Mouse (Mus musculus): ENCODE results near the gene Aspscr1. TPM values are rescaled to one million over a fixed set of nuclear protein-coding genes. Genes with fewer than 3 reads are reported as not detected.

Gene Aspscr1
- polyA plus RNA-seq, 1 experiment from 2014 or later: 129 TPM

DNA sequence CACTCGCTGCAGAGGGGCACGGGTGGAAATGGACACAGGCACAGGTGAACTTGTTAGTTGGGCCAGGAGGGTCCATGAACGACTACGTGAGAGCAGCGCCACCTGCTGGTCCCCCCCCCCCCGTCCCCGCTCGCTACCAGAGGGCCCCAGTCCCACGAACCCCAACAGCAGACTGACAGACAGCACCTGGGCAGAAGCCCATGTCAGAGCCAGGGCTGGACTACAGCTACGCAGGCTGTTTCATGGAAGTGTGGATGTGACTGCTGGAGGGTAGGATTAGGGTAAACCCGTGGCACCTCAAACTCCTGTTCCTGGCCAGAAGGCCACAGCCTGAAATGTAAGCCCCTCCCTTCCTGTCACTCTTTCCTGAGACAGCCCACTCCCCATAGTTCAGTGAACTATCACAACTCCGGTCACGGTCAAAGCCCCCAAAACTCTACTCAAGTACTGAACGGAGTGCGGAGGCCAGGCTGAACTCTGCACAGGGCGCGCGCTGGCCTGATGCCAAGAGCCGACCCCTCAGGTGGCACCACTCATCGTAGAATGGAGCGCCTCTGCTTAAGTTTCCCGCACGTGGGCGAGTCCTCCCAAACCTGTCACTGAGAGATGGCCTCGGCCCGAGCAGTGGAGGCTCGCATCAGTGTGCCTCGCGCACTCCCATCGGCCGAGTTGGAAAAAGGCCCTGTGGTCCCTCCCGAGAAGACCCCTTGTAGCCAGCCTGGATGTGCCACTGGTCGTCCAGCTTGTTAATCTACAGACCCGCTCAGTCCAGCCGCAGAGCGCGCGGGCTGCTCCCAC, 40.2 kb downstream of the Aspscr1 start:
- Histone ChIP-seq H3K9me3 (replicated peaks; ENCODE audit: control insufficient read depth, low read length) (no peaks in the 10 kb centered on the region), H3K4me2 (ENCODE audit: low read length) (peak overlapping the region; percentile 94), H3K36me3 (ENCODE audit: control insufficient read depth, insufficient read depth, low read length) (peaks cover 43% of the 10 kb centered on the region), H3K4me1 (ENCODE audit: control insufficient read depth, insufficient read depth, low read length) (peaks cover 9% of the 10 kb centered on the region), H3K4me3 (ENCODE audit: low read depth, low read length) (peak overlapping the region; percentile 50), H3K27me3 (replicated peaks; ENCODE audit: control insufficient read depth, insufficient read depth, low read length) (no peaks in the 10 kb centered on the region), H3K9ac (ENCODE audit: low read length) (peak overlapping the region; percentile 70), H3K27ac (ENCODE audit: low read depth, low read length) (peak overlapping the region; percentile 63)
- peak; percentile 55 for DNase-seq (ENCODE audit: low spot score)
- peak; percentile 1 for ATAC-seq
- WGBS: under 1% methylated on average over 38 of the region's 38 CpGs

DNA sequence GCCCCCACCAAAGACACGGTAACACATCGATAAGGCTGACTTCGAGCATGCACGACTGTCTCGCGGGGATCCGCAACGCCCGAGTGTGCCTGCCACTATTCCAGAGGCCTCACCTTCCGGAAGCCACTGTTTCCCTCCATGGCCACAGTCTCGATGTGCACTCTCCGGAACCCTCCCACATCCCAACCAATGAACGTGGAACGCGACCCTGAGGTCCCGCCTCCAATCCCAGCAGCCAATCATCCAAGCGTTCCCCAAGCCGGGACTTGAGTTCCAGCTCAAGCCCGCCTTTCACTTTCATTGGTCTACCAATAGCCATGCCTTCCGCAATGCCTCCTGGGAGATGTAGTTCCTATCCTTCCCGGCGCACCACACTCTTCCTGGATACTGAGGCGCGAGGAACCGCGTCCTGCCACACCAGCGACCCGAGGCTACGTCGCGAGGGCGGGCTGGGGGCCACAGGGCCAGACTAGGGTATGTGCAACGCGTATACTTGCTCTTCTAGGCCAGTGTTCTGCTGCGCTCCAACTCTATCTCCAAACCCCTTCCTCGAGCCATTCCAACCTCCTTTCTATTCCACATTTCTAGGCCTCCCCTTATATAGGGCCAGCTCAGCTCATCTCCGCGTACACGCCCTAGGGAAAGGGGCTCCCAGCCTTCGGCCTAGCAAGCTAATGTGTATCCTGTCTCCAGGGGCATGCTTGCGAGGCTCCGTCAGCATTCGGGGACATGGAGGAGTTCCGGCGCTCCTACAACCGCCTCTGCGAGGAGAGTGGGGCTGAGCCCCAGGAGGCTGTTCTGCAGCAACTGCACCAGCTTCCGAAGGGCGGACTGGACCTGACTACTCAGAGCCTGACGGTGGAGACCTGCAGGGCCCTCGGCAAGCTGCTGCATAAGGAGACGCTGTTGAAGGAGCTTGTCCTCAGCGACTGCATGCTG, 41.1 kb downstream of the Aspscr1 start, which contains the start of the genes Cenpx and Lrrc45:
Gene Cenpx, minus strand, starts transcription at position 159 of the 939 bp plus-strand sequence.
Gene Lrrc45, plus strand, starts transcription at position 346 of the 939 bp plus-strand sequence.
- Histone ChIP-seq H3K27me3 (replicated peaks; ENCODE audit: control insufficient read depth, insufficient read depth, low read length) (no peaks in the 10 kb centered on the region), H3K9me3 (replicated peaks; ENCODE audit: control insufficient read depth, low read length) (no peaks in the 10 kb centered on the region), H3K4me2 (ENCODE audit: low read length) (peak within 1 kb of the TSS; percentile 94), H3K27ac (ENCODE audit: low read depth, low read length) (peak within 1 kb of the TSS; percentile 63), H3K4me3 (ENCODE audit: low read depth, low read length) (peak within 1 kb of the TSS; percentile 50), H3K4me1 (ENCODE audit: control insufficient read depth, insufficient read depth, low read length) (peaks cover 9% of the 10 kb centered on the region), H3K36me3 (ENCODE audit: control insufficient read depth, insufficient read depth, low read length) (peaks cover 51% of the 10 kb centered on the region), H3K9ac (ENCODE audit: low read length) (peak within 1 kb of the TSS; percentile 75)
- DNase-seq (ENCODE audit: low spot score) (peak; percentile 100), ATAC-seq (peak; percentile 98)
- 4% methylated on average over 53 of the region's 53 CpGs for WGBS

DNA sequence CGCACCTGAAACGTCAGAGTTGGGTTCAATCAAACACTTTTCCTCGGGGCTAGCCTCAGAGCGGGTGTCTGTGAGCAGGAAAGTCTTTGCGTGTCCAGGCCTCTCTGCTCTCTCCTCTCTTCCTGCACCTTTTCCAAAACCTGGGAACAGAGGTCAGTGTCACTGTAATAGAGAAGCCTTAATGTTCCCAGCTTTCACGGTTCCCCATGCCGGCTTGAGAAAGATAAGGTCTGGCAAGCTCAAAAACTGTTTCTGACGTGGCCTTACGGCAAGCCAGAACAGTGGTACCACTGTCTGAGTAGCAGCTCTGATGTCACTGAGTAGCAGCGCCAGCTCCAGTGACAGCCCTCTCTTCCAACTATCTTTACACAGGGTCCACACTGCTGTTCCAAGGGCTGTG, 41.8 kb downstream of the Aspscr1 start:
- DNase-seq (ENCODE audit: low spot score) (no peak), ATAC-seq (no peak)
- no peaks in the 10 kb centered on the region for H3K27me3 ChIP-seq (replicated peaks; ENCODE audit: control insufficient read depth, insufficient read depth, low read length)
- WGBS: 63% methylated on average over 10 of the region's 10 CpGs
- peaks cover 53% of the 10 kb centered on the region for H3K36me3 ChIP-seq (ENCODE audit: control insufficient read depth, insufficient read depth, low read length)
- peak overlapping the region; percentile 75 for H3K9ac ChIP-seq (ENCODE audit: low read length)
- H3K4me2 ChIP-seq (ENCODE audit: low read length): peak overlapping the region; percentile 84
- peak overlapping the region; percentile 50 for H3K4me3 ChIP-seq (ENCODE audit: low read depth, low read length)
- no peak overlapping the region for H3K27ac ChIP-seq (ENCODE audit: low read depth, low read length)
- no peaks in the 10 kb centered on the region for H3K9me3 ChIP-seq (replicated peaks; ENCODE audit: control insufficient read depth, low read length)
- peaks cover 9% of the 10 kb centered on the region for H3K4me1 ChIP-seq (ENCODE audit: control insufficient read depth, insufficient read depth, low read length)

DNA sequence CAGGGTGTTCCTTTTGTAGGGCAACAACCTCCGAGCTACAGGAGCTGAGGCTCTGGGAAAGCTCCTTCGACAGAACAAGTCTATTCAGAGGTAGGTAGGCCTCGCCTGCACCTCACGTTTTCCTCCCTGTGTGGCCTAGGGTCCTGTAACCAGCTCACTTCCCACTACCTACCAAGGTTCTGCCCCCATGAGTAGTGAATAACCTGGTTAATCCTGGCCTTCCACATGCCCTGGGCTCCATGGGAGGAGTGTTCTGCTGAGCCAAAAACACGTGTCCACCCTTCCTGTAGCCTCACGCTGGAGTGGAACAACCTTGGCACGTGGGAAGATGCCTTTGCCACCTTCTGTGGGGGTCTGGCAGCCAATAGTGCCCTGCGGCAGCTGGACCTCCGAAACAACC, 42.4 kb downstream of the Aspscr1 start:
- H3K9ac ChIP-seq (ENCODE audit: low read length): no peak overlapping the region
- peaks cover 54% of the 10 kb centered on the region for H3K36me3 ChIP-seq (ENCODE audit: control insufficient read depth, insufficient read depth, low read length)

DNA sequence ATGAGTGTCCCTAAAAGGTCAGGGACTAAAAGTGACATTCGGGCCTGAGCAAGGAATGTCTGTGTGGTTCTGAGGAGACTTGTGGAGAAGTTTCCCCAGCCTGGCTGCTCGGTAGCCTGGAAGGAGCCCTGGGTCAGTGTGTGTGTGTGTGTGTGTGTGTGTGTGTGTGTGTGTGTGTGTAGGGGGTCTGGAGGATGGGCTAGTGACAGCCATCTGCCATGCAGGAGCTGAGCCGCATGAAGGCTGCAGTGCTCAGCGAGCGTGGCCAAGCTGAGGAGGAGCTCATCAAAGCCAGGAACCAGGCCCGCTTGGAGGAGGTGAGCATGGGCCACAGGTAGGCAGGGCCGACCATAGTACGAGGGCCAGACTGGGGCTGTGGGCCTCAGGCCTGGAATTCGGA, 46.5 kb downstream of the Aspscr1 start:
- no peak overlapping the region for H3K9ac ChIP-seq (ENCODE audit: low read length)
- no peak overlapping the region for H3K27ac ChIP-seq (ENCODE audit: low read depth, low read length)
- WGBS: 96% methylated on average over 9 of the region's 9 CpGs
- no peak for ATAC-seq
- DNase-seq (ENCODE audit: low spot score): no peak
- peaks cover 45% of the 10 kb centered on the region for H3K36me3 ChIP-seq (ENCODE audit: control insufficient read depth, insufficient read depth, low read length)
- H3K4me2 ChIP-seq (ENCODE audit: low read length): no peak overlapping the region
- no peak overlapping the region for H3K4me3 ChIP-seq (ENCODE audit: low read depth, low read length)
- H3K27me3 ChIP-seq (replicated peaks; ENCODE audit: control insufficient read depth, insufficient read depth, low read length): no peaks in the 10 kb centered on the region
- H3K4me1 ChIP-seq (ENCODE audit: control insufficient read depth, insufficient read depth, low read length): peaks cover 11% of the 10 kb centered on the region
- H3K9me3 ChIP-seq (replicated peaks; ENCODE audit: control insufficient read depth, low read length): no peaks in the 10 kb centered on the region

More for the DNA sequence above, 42.4 kb downstream of the Aspscr1 start:
- Histone ChIP-seq H3K4me2 (ENCODE audit: low read length) (no peak overlapping the region), H3K4me1 (ENCODE audit: control insufficient read depth, insufficient read depth, low read length) (peaks cover 9% of the 10 kb centered on the region), H3K27ac (ENCODE audit: low read depth, low read length) (no peak overlapping the region), H3K27me3 (replicated peaks; ENCODE audit: control insufficient read depth, insufficient read depth, low read length) (no peaks in the 10 kb centered on the region), H3K9me3 (replicated peaks; ENCODE audit: control insufficient read depth, low read length) (no peaks in the 10 kb centered on the region), H3K4me3 (ENCODE audit: low read depth, low read length) (no peak overlapping the region)
- 91% methylated on average over 9 of the region's 9 CpGs for WGBS
- ATAC-seq (no peak), DNase-seq (ENCODE audit: low spot score) (no peak)

DNA sequence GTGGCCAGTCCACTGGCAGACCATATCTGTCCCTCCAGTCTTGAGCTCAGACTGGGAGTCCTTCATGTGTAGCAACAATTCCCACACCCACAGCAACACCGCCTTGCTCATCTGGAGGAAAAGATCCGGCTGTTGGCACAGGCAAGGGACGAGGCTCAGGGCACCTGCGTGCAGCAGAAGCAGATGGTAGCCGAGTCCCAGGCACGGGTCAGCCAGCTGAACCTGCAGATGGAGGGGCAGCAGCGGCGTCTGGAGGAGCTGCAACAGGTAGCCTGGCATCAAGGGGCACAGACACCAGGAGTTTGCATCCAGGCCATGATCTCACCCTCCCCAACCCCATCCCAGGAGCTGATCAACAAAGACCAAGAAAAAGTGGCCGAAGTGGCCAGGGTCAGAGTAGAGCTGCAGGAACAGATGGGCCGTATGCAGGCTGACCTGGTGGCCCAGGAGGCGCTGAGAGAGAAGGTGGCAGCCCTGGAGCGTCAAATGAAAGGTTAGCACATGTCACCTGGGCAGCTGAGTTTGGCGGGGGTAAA, 47.1 kb downstream of the Aspscr1 start:
- DNase-seq (ENCODE audit: low spot score) (no peak), ATAC-seq (no peak)
- 86% methylated on average over 13 of the region's 13 CpGs for WGBS
- Histone ChIP-seq H3K27me3 (replicated peaks; ENCODE audit: control insufficient read depth, insufficient read depth, low read length) (no peaks in the 10 kb centered on the region), H3K27ac (ENCODE audit: low read depth, low read length) (no peak overlapping the region), H3K9me3 (replicated peaks; ENCODE audit: control insufficient read depth, low read length) (no peaks in the 10 kb centered on the region), H3K9ac (ENCODE audit: low read length) (no peak overlapping the region), H3K4me1 (ENCODE audit: control insufficient read depth, insufficient read depth, low read length) (peaks cover 7% of the 10 kb centered on the region), H3K4me2 (ENCODE audit: low read length) (no peak overlapping the region), H3K36me3 (ENCODE audit: control insufficient read depth, insufficient read depth, low read length) (peaks cover 45% of the 10 kb centered on the region), H3K4me3 (ENCODE audit: low read depth, low read length) (no peak overlapping the region)

DNA sequence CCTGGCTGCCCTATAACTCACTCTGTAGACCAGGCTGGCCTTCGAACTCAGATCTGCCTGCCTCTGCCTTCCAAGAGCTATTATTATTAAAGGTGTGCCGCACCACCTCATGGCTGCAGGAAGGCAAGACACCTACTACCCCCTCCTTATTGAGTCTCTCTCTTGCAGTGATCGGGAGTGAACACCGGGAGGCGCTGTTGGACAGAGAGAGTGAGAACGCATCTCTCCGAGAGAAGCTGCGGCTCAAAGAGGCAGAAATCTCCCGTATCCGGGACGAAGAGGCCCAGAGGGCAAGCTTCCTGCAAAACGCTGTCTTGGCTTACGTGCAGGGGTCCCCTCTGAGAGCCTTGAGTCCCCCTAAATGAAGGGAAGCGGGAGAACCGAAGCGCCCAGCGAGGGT, 47.7 kb downstream of the Aspscr1 start:
- peak overlapping the region; percentile 64 for H3K4me3 ChIP-seq (ENCODE audit: low read depth, low read length)
- ATAC-seq: peak; percentile 16

DNA sequence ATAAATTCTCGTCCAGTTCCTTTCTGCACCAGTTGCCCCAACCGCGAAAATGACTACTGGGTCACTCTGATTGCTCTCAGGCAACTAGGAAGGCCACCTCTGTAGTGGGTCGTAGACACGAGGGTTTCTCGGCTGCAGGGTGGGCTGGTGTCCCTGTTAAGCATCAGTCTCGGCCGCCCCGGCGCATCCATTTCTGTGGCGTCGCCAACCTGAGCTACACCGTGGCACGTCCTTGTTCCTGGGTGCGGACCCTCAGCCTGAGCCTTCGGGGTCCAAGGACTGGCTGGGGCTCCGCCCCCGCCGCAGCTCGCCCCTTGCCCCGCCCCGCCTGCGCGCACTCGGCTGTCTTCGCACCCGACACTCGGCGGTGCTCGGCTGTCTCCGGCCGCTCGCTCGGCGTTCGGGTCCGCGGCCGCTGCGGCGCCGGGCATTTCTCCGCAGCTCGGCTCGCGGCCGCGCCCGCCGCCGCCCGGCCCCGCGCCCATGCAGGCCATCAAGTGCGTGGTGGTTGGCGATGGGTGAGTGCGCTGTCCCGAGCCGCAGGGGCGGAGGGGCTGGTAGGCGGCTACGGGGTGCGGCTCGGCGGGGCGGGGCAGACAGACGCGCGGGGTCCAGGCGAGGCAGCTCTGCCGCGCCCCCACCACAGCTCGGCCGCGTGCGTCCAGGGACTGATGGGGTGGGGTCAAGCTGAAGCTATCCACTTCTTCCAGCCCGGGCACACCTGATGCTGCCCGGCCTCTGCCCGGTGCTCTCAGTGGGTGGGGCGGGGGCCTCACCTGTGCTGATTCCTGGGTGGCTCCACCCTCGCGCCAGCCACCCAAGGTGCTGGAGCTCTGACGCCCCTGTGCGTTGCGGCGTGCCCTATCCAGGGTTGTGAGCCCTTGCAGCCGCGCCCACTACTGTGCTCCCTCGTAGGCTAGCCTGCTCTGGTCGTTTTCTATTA, 48.6 kb downstream of the Aspscr1 start, which contains the start of gene Rac3:
Gene Rac3, plus strand, starts transcription at position 347 of the 943 bp plus-strand sequence.
- Histone ChIP-seq H3K4me1 (ENCODE audit: control insufficient read depth, insufficient read depth, low read length) (peaks cover 8% of the 10 kb centered on the region), H3K9me3 (replicated peaks; ENCODE audit: control insufficient read depth, low read length) (no peaks in the 10 kb centered on the region), H3K9ac (ENCODE audit: low read length) (peak within 1 kb of the TSS; percentile 84), H3K36me3 (ENCODE audit: control insufficient read depth, insufficient read depth, low read length) (peaks cover 38% of the 10 kb centered on the region), H3K4me3 (ENCODE audit: low read depth, low read length) (peak within 1 kb of the TSS; percentile 64), H3K4me2 (ENCODE audit: low read length) (peak within 1 kb of the TSS; percentile 95), H3K27me3 (replicated peaks; ENCODE audit: control insufficient read depth, insufficient read depth, low read length) (no peaks in the 10 kb centered on the region), H3K27ac (ENCODE audit: low read depth, low read length) (no peak within 1 kb of the TSS)
- WGBS: under 1% methylated on average over 90 of the region's 90 CpGs
- ATAC-seq: peak; percentile 90
- DNase-seq (ENCODE audit: low spot score): peak; percentile 86

More for the DNA sequence above, 47.7 kb downstream of the Aspscr1 start:
- 11% methylated on average over 17 of the region's 17 CpGs for WGBS
- H3K27ac ChIP-seq (ENCODE audit: low read depth, low read length): no peak overlapping the region
- peak overlapping the region; percentile 95 for H3K4me2 ChIP-seq (ENCODE audit: low read length)
- H3K36me3 ChIP-seq (ENCODE audit: control insufficient read depth, insufficient read depth, low read length): peaks cover 41% of the 10 kb centered on the region
- H3K4me1 ChIP-seq (ENCODE audit: control insufficient read depth, insufficient read depth, low read length): peaks cover 7% of the 10 kb centered on the region
- H3K9me3 ChIP-seq (replicated peaks; ENCODE audit: control insufficient read depth, low read length): no peaks in the 10 kb centered on the region
- H3K9ac ChIP-seq (ENCODE audit: low read length): peak overlapping the region; percentile 84
- peak; percentile 94 for DNase-seq (ENCODE audit: low spot score)
- H3K27me3 ChIP-seq (replicated peaks; ENCODE audit: control insufficient read depth, insufficient read depth, low read length): no peaks in the 10 kb centered on the region
